Mouse (Mus musculus) embryonic facial prominence, embryonic 11.5 days (tissue): Measurements from ENCODE around the gene N4bp3. TPM values are rescaled to one million over a fixed set of nuclear protein-coding genes. Genes with fewer than 3 reads are reported as not detected.
"Not testable (repeated sequence)": the region's sequence is repeated elsewhere in the genome, so short reads cannot be mapped to it uniquely, and the experiment has no call there.

Source experiments
- ATAC-seq: fragments of 200-750 bp; cut with Nextera tagmentation; replicated peaks from 2 replicates; pipeline ENCODE4 v1.8.0; 2017; ENCODE audit warnings: low read depth; ENCODE audit not compliant: insufficient number of reproducible peaks, low FRiP score, low TSS enrichment
- DNase-seq: peaks from one replicate; pipeline ENCODE4 v3.0.0-alpha.2; 2015; ENCODE audit warnings: low spot score
- H3K27ac ChIP-seq: fragments of 300-500 bp; sonication (generic); replicated peaks from 2 replicates; pipeline ENCODE4 v1.5.1; 2014; ENCODE audit warnings: mild to moderate bottlenecking, low read depth, low read length, control low read depth
- H3K27me3 ChIP-seq: fragments of 300-500 bp; sonication (generic); 2 replicates; pipeline ENCODE4 v1.6.1; 2014; ENCODE audit warnings: mild to moderate bottlenecking, low read length, moderate library complexity, mixed read lengths; ENCODE audit not compliant: control insufficient read depth, insufficient read depth
- H3K36me3 ChIP-seq: fragments of 300-500 bp; sonication (generic); replicated peaks from 2 replicates; pipeline ENCODE4 v1.6.1; 2014; ENCODE audit warnings: low read depth, mild to moderate bottlenecking, low read length, moderate library complexity, mixed read lengths; ENCODE audit not compliant: control insufficient read depth, insufficient read depth
- H3K4me1 ChIP-seq: fragments of 300-500 bp; sonication (generic); 2 replicates; pipeline ENCODE4 v1.6.1; 2014; ENCODE audit warnings: low read length, mixed read lengths; ENCODE audit not compliant: control insufficient read depth, insufficient read depth
- H3K4me2 ChIP-seq: fragments of 300-500 bp; sonication (generic); 2 replicates; pipeline ENCODE4 v1.6.1; 2014; ENCODE audit warnings: low read depth, mild to moderate bottlenecking, control low read depth, low read length, moderate library complexity
- H3K4me3 ChIP-seq: fragments of 300-500 bp; sonication (generic); 2 replicates; pipeline ENCODE4 v1.5.1; 2014; ENCODE audit warnings: low read depth, low read length, control low read depth
- H3K9ac ChIP-seq: fragments of 300-500 bp; sonication (generic); replicated peaks from 2 replicates; pipeline ENCODE4 v1.6.1; 2014; ENCODE audit warnings: mild to moderate bottlenecking, control low read depth, low read length
- H3K9me3 ChIP-seq: fragments of 300-500 bp; sonication (generic); replicated peaks from 2 replicates; pipeline ENCODE4 v1.6.1; 2016; ENCODE audit warnings: mild to moderate bottlenecking, low read length, inconsistent platforms, mixed read lengths; ENCODE audit not compliant: control insufficient read depth
- WGBS: fragments of 180-500 bp; shearing (Covaris S2); extraction: QIAGEN DNeasy Blood & Tissue Kit; methylation state at CpG from one replicate; pipeline ENCODE4 v1.1.7; 2014; 5-methylcytosine and 5-hydroxymethylcytosine counted together
- polyA plus RNA-seq: library from polyadenylated mRNA; unstranded; fragments of >200 nt; fragmentation: Nextera tagmentation; extraction: Ambion mirVana; gene quantifications from 2 replicates; pipeline ENCODE4 v1.2.1, GENCODE M21; 2014

The N4bp3 gene
- polyA plus RNA-seq, 1 experiment from 2014 or later: 7.4 TPM

DNA sequence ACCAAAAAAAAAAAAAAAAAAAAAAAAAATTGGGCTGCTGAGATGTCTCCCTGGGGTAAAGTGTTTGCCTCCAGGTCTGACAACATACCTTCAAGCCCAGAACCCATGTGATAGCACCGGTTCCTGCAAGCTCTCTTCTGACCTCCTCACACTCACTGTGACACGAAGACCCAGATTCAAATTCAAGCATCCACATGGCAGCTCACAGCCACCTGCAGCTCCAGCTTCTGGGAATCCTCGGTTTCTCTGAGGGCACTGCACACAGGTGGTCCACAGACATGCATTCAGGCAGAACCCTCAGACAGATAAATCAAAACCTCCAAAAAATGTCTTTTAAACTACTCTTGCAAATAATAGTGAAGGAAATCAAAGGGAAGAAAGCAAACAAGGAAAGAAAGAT lies 28.8 kb upstream of the N4bp3 start:
- Histone ChIP-seq H3K27me3 (no peaks in the 10 kb centered on the region), H3K4me2 (no peak overlapping the region), H3K4me3 (no peak overlapping the region), H3K9ac (no peak overlapping the region), H3K9me3 (no peaks in the 10 kb centered on the region), H3K4me1 (no peaks in the 10 kb centered on the region), H3K36me3 (no peaks in the 10 kb centered on the region), H3K27ac (no peak overlapping the region)
- no peak for ATAC-seq
- DNase-seq: no peak
- WGBS: 83% methylated on average over 3 of the region's 3 CpGs

DNA sequence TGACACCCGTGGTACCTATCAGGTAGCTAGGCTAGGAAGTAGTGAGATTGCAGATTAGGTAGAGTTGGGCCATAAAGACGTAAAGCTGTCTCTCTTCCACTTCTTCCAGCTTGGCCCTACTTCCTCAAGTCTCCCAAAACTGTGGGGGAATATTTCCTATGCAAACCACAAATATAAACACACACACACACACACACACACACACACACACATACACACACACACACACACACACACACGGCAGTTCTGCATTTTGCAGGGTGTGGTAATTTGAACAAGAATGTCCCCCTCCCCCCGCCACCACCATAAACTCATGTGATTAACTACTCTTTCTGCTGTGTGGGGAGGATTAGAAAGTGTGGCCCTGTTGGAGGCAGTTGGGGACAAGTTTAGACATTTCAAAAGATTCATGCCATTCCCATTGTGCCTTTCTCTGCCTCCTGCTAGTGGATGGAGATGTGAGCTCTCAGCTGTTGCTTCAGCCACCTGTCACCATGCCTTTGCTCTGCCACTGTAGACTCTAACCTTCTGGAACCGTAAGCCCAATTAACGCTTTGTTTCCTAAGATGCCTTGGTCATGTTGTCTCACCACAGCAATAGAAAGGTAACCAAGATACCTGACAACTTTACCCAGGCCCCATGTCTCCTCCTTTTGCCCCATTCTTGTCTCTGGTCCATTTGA lies 27.2 kb upstream of the N4bp3 start:
- Histone ChIP-seq H3K4me2 (no peak overlapping the region), H3K4me3 (no peak overlapping the region), H3K9ac (no peak overlapping the region), H3K27me3 (no peaks in the 10 kb centered on the region), H3K27ac (no peak overlapping the region), H3K36me3 (no peaks in the 10 kb centered on the region), H3K9me3 (no peaks in the 10 kb centered on the region), H3K4me1 (no peaks in the 10 kb centered on the region)
- 74% methylated on average over 6 of the region's 6 CpGs for WGBS
- DNase-seq (no peak), ATAC-seq (no peak)

DNA sequence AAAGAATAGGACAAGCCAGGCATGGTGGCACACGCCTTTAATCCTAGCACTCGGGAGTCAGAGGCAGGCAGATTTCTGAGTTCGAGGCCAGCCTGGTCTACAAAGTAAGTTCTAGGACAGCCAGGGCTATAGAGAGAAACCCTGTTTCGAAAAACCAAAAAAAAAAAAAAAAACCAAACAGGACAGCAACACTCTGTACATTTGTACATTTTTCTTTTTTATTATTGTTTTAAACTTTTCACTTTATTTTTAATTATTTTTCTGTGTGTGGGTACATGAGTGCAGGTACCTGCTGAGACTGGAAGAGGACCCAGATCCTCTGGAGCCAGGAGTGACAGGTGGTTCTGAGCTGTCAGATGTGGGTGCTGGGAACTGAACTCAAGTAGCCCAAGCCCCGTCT lies 24.7 kb upstream of the N4bp3 start:
- Histone ChIP-seq H3K27ac (no peak overlapping the region), H3K36me3 (no peaks in the 10 kb centered on the region), H3K27me3 (no peaks in the 10 kb centered on the region), H3K4me2 (no peak overlapping the region), H3K9ac (no peak overlapping the region), H3K9me3 (no peaks in the 10 kb centered on the region), H3K4me1 (no peaks in the 10 kb centered on the region), H3K4me3 (no peak overlapping the region)
- ATAC-seq: no peak
- 72% methylated on average over 5 of the region's 5 CpGs for WGBS
- no peak for DNase-seq

DNA sequence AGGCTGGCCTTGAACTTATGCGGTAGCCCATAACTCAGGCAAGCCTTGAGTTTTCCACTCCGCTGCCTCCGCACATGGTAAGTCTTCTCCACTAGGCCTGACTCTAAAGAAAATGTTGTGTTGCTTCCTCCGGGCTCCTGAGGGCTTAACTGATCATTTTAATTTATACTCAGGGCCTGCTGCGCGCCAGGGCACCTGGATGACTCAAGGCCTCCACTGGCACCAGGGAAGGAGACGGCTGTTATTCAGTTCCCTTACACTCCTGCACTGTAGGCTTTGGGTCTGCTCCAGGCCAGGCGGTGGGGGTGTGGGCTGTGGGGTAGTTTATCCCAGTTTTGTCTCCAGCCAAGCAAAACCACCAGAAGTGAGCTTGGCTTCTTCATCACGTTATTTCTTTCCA lies 22.6 kb upstream of the N4bp3 start:
- H3K9ac ChIP-seq: no peak overlapping the region
- no peaks in the 10 kb centered on the region for H3K9me3 ChIP-seq
- no peak overlapping the region for H3K4me3 ChIP-seq
- H3K4me2 ChIP-seq: no peak overlapping the region
- H3K36me3 ChIP-seq: no peaks in the 10 kb centered on the region
- no peaks in the 10 kb centered on the region for H3K4me1 ChIP-seq
- no peaks in the 10 kb centered on the region for H3K27me3 ChIP-seq
- no peak overlapping the region for H3K27ac ChIP-seq
- DNase-seq (no peak), ATAC-seq (no peak)
- WGBS: 83% methylated on average over 9 of the region's 9 CpGs

DNA sequence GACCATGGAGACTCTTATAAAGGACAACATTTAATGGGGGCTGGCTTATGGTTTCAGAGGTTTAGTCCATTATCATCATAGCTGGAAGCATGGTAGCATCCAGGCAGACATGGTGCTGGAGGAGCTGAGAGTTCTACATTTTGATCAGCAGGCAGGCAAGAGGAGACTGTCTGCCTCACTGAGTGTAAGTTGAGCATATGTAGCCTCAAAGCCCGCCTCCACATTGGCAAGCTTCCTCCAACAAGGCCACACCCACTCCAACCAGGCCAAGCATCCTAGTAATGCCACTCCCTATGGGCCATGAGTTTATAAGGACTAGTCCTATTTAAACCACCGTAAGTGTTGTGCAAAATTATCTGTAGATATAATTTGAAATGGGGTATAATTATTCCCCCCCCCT lies 20.7 kb upstream of the N4bp3 start:
- Histone ChIP-seq H3K9ac (no peak overlapping the region), H3K36me3 (no peaks in the 10 kb centered on the region), H3K4me2 (no peak overlapping the region), H3K4me3 (no peak overlapping the region), H3K4me1 (no peaks in the 10 kb centered on the region), H3K27me3 (no peaks in the 10 kb centered on the region), H3K27ac (no peak overlapping the region), H3K9me3 (no peaks in the 10 kb centered on the region)
- WGBS: 87% methylated on average over 2 of the region's 2 CpGs
- ATAC-seq (no peak), DNase-seq (no peak)

DNA sequence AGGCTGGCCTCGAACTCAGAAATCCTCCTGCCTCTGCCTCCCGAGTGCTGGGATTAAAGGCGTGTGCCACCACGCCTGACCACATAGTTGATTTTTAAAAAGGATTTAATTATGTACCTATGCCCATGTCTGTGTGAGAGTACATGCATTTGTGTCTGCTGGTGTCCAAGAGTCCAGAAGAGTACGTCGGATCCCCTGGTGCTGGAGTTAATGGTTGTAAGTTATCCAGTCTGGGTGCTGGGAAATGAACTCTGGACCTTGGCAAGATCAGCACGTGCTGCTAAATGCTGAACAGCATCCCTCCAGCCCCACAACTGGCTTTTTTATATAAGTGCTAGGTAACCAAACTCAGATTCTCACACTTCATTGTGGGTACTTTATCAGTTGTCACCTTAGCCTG lies 20.2 kb upstream of the N4bp3 start:
- no peaks in the 10 kb centered on the region for H3K4me1 ChIP-seq
- no peak for ATAC-seq
- WGBS: 92% methylated on average over 7 of the region's 7 CpGs
- no peaks in the 10 kb centered on the region for H3K9me3 ChIP-seq
- no peaks in the 10 kb centered on the region for H3K36me3 ChIP-seq
- H3K4me3 ChIP-seq: no peak overlapping the region
- no peak overlapping the region for H3K27ac ChIP-seq
- no peak overlapping the region for H3K9ac ChIP-seq
- no peaks in the 10 kb centered on the region for H3K27me3 ChIP-seq
- no peak for DNase-seq
- H3K4me2 ChIP-seq: no peak overlapping the region

DNA sequence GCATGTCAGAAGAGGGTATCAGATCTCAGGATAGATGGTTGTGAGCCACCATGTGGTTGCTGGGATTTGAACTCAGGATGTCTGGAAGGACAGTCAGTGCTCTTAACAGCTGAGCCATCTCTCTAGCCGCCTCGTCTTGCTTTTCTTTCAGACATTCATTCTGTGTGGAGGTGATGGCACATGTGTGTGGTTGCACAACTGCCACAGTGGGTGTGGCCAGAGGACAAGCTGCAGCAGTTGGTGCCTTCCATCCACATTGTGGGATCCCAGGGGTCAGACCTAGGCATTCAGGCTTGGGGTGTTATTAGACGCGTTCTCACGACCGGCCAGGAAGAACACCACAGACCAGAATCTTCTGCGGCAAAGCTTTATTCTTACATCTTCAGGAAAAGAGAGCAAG lies 14.1 kb upstream of the N4bp3 start:
- H3K27ac ChIP-seq, H3K9ac ChIP-seq, H3K4me1 ChIP-seq, H3K27me3 ChIP-seq, DNase-seq, H3K4me3 ChIP-seq, ATAC-seq, H3K4me2 ChIP-seq, H3K36me3 ChIP-seq, H3K9me3 ChIP-seq: not testable (repeated sequence)
- 94% methylated on average over 7 of the region's 7 CpGs for WGBS

DNA sequence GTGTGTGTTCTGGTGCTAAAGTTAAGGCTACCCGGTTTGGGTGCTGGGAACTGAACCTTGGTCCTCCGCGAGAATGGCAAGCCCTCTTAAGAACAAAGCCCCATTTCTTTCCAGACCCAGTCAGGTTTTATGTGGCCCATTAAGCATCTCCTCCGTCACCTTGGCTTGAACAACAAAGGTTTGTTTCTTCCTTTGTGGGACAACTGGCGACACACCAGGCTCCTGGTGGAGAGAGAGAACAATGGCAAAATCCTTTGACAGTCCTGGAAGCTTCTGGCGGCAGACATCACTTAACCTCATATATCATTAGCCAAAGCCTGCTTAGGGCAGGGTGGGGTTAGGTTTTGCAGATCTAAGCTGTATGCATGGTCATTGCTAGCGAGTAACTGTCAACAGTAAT lies 12.0 kb upstream of the N4bp3 start:
- 78% methylated on average over 7 of the region's 7 CpGs for WGBS

More for the DNA sequence above, 12.0 kb upstream of the N4bp3 start:
- Histone ChIP-seq H3K4me3 (no peak overlapping the region), H3K36me3 (no peaks in the 10 kb centered on the region), H3K27me3 (no peaks in the 10 kb centered on the region), H3K4me1 (no peaks in the 10 kb centered on the region), H3K9me3 (no peaks in the 10 kb centered on the region), H3K9ac (no peak overlapping the region), H3K4me2 (no peak overlapping the region), H3K27ac (no peak overlapping the region)
- DNase-seq (no peak), ATAC-seq (no peak)
